Mouse (Mus musculus): ENCODE data around the gene Slc9a1.

GRCm38 (mm10) chr4:133398619-133399018 lies 29.1 kb downstream of the Slc9a1 start:
- no peak for TF ChIP-seq CTCF (IDR thresholded peaks at IDR 0.05; ENCODE audit: low read depth, low read length)
- no peak for TF ChIP-seq GATA1 (IDR thresholded peaks at IDR 0.05; ENCODE audit: borderline replicate concordance, low read length)
- TF ChIP-seq POLR2AphosphoS5 (IDR thresholded peaks at IDR 0.05; ENCODE audit: insufficient replicate concordance, low read depth, low read length) = no peak

Data from G1E (cell line).